Mouse (Mus musculus) lung, postnatal 0 days (tissue): ENCODE results near the gene Btbd1.

Experiments used
- CTCF ChIP-seq: IDR thresholded peaks from 2 replicates; pipeline ENCODE4 v1.5.1; 2016; ENCODE audit warnings: antibody characterized with exemption, mild to moderate bottlenecking
- EP300 ChIP-seq: IDR thresholded peaks from 2 replicates; pipeline ENCODE4 v1.6.1; 2016; ENCODE audit warnings: antibody characterized with exemption, mild to moderate bottlenecking, control low read depth

DNA sequence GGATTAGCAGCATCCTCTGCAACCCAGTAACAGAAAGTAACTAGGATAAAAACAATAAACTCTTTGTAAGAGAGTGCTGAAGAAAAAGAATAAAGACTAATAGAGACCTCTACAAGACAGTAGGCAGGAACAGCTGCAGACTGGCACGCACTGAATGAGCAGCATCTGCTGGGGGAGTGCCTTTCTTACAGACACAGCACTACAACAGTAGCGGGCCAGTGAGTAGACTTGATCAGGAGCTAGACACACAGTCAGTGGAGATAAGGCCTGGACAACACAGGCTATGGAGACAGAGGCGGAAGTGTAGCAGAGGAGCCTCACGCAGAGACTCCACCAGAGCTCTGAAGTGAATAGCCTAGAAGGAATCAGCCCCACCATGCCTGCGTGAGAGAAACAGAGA lies 23.2 kb downstream of the Btbd1 start:
- no peak for TF ChIP-seq CTCF
- no peak for TF ChIP-seq EP300
